Mouse (Mus musculus) embryonic fibroblast, embryonic 13.5 days (primary cell): ENCODE data around the gene Kif13a.

Experiments used
- CTCF ChIP-seq: IDR thresholded peaks from 2 replicates; pipeline ENCODE4 v1.5.1; 2011; ENCODE audit warnings: mild to moderate bottlenecking, control low read depth, low read length, moderate library complexity, borderline replicate concordance; ENCODE audit not compliant: insufficient read depth
- POLR2A ChIP-seq: IDR thresholded peaks from 2 replicates; pipeline ENCODE4 v1.6.1; 2011; ENCODE audit warnings: low read depth, mild to moderate bottlenecking, control low read depth, low read length, moderate library complexity

GRCm38 (mm10) chr13:46908387-46908786 lies 21.3 kb downstream of the Kif13a start:
- TF ChIP-seq CTCF (no peak), POLR2A (no peak)
